Mouse (Mus musculus) mouse trophoblast stem cell (cell line): ENCODE measurements around the gene Gm21093.
"Not testable (repeated sequence)": the region's sequence is repeated elsewhere in the genome, so short reads cannot be mapped to it uniquely, and the experiment has no call there.

Experiments
- in situ Hi-C, 2 experiments: fragments of 300-500 bp; cut with MseI, MboI; formaldehyde crosslinking; loops; 2 replicates in 1 of 2; 3 replicates in 1 of 2; pipeline ENCODE4 v1.15.1; 2025

Gm21093 gene

GRCm38 (mm10) chr4:42034626-42035025 is at the start of gene Gm21093:
Gm21093 (minus strand) TSS chr4:42034726.
- in situ Hi-C loops: not testable (repeated sequence)
